Mouse (Mus musculus) brain, embryonic 14.5 days (tissue): ENCODE results near the gene Nrd1.

ENCODE experiments used
- CTCF ChIP-seq: fragments of 200-500 bp; IDR thresholded peaks from 2 replicates; pipeline ENCODE4 v1.5.1; 2012; ENCODE audit warnings: inconsistent platforms, mild to moderate bottlenecking, moderate library complexity, borderline replicate concordance; ENCODE audit not compliant: insufficient read depth, insufficient read length; ENCODE audit errors: extremely low read depth
- POLR2A ChIP-seq: fragments of 200-500 bp; IDR thresholded peaks from 2 replicates; pipeline ENCODE4 v1.6.1; 2012; ENCODE audit warnings: mild to moderate bottlenecking, inconsistent platforms, borderline replicate concordance; ENCODE audit not compliant: poor library complexity, insufficient read depth, insufficient read length, severe bottlenecking; ENCODE audit errors: extremely low read depth

DNA sequence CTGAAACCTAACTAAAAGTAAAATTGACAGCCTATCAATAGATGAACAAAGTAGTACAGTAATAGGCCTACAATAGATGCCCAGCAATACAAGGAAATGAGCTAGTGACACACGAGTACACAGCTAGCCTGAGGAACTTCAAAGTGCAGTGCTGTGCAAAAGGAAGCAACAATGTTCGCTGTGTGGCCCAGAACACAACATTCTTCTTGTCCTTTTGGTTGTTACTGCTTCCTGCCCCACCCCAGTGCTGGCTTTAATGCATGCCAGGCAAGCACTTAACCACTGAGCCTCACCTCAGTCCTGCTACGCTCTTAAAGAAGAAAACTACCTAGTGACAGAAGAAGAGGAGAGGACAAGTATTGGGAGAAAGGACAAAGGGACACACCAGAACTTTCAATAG lies 79.2 kb downstream of the Nrd1 start:
- TF ChIP-seq CTCF: no peak
- TF ChIP-seq POLR2A: no peak
